Mouse (Mus musculus) erythroblast, embryonic 14.5 days (primary cell): ENCODE results near the gene Sh3pxd2a.

ENCODE experiments used
- GATA1 ChIP-seq: IDR thresholded peaks from 2 replicates; pipeline ENCODE4 v1.6.1; 2012; ENCODE audit warnings: low read length, inconsistent platforms, mixed read lengths
- TAL1 ChIP-seq: IDR thresholded peaks from 3 replicates; pipeline ENCODE4 v1.6.1; 2012; ENCODE audit warnings: low read length, inconsistent platforms, mixed read lengths

DNA sequence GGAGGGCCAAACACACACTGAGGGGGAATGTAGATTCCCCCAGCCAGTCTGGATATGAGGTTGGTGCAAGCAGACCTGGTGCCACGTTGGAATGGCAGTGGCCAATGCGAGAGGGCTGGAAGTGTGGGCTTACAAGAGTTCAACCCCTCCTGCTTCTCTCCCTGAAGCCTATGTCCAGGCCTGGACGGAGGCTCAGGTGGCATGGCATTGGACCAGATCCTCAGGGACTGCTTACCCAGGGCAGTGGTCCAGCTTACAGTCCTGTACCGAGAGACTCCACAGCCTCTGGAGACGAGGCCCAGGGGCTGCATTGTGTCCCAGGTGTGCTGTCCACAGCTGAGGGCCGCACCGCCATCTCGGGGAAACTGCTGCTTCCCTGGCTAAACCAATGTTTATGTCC is 218.7 kb downstream of the Sh3pxd2a start:
- TF ChIP-seq GATA1 = no peak
- no peak for TF ChIP-seq TAL1
